Mouse (Mus musculus) thymus, adult 2 months (tissue): Measurements from ENCODE around the gene Fbxl15.

ENCODE experiments used
- CTCF ChIP-seq: fragments of 200-500 bp; IDR thresholded peaks from 2 replicates; pipeline ENCODE4 v1.5.1; 2012; ENCODE audit warnings: mild to moderate bottlenecking, control low read depth, low read length, moderate library complexity, borderline replicate concordance; ENCODE audit not compliant: control insufficient read depth, poor library complexity, insufficient read depth; ENCODE audit errors: extremely low read depth
- POLR2A ChIP-seq: fragments of 200-500 bp; IDR thresholded peaks from 2 replicates; pipeline ENCODE4 v1.6.1; 2012; ENCODE audit warnings: mild to moderate bottlenecking, low read length, control low read depth, moderate library complexity; ENCODE audit not compliant: control insufficient read depth, poor library complexity, insufficient read depth; ENCODE audit errors: extremely low read depth

- TF ChIP-seq CTCF (no peak), POLR2A (no peak)
Observed at GRCm38 (mm10) chr19:46316846-46317545, 11.0 kb upstream of the Fbxl15 start.
